Mouse (Mus musculus) forebrain, embryonic 11.5 days (tissue): ENCODE measurements around the gene Ace. TPM values are rescaled to one million over a fixed set of nuclear protein-coding genes. Genes with fewer than 3 reads are reported as not detected.

ENCODE experiments used
- ATAC-seq: fragments of 200-750 bp; cut with Nextera tagmentation; replicated peaks from 2 replicates; pipeline ENCODE4 v1.8.0; 2017; ENCODE audit warnings: moderate TSS enrichment; ENCODE audit not compliant: low FRiP score
- DNase-seq: peaks from one replicate; pipeline ENCODE4 v3.0.0-alpha.2; 2017; ENCODE audit warnings: low spot score
- H3K27ac ChIP-seq: fragments of 300-500 bp; sonication (generic); 2 replicates; pipeline ENCODE4 v1.5.1; 2014; ENCODE audit warnings: low read depth, low read length
- H3K27me3 ChIP-seq: fragments of 300-500 bp; sonication (generic); 2 replicates; pipeline ENCODE4 v1.6.1; 2014; ENCODE audit warnings: mild to moderate bottlenecking, low read length, mixed read lengths; ENCODE audit not compliant: control insufficient read depth, insufficient read depth
- H3K36me3 ChIP-seq: fragments of 300-500 bp; sonication (generic); 2 replicates; pipeline ENCODE4 v1.6.1; 2014; ENCODE audit warnings: mild to moderate bottlenecking, low read length, moderate library complexity, mixed read lengths; ENCODE audit not compliant: control insufficient read depth, insufficient read depth
- H3K4me1 ChIP-seq: fragments of 300-500 bp; sonication (generic); replicated peaks from 2 replicates; pipeline ENCODE4 v1.6.1; 2014; ENCODE audit warnings: low read length, mixed read lengths; ENCODE audit not compliant: control insufficient read depth, insufficient read depth
- H3K4me2 ChIP-seq: fragments of 300-500 bp; sonication (generic); 2 replicates; pipeline ENCODE4 v1.6.1; 2014; ENCODE audit warnings: low read depth, mild to moderate bottlenecking, low read length, moderate library complexity, mixed read lengths; ENCODE audit not compliant: severe bottlenecking
- H3K4me3 ChIP-seq: fragments of 300-500 bp; sonication (generic); 2 replicates; pipeline ENCODE4 v1.5.1; 2014; ENCODE audit warnings: low read depth, low read length
- H3K9ac ChIP-seq: fragments of 300-500 bp; sonication (generic); 2 replicates; pipeline ENCODE4 v1.6.1; 2014; ENCODE audit warnings: low read length
- H3K9me3 ChIP-seq: fragments of 300-500 bp; sonication (generic); 2 replicates; pipeline ENCODE4 v1.6.1; 2016; ENCODE audit warnings: low read length, mixed read lengths; ENCODE audit not compliant: control insufficient read depth
- WGBS: fragments of 180-500 bp; shearing (Covaris S2); extraction: QIAGEN DNeasy Blood & Tissue Kit; methylation state at CpG from one replicate; pipeline ENCODE4 v1.1.7; 2014; 5-methylcytosine and 5-hydroxymethylcytosine counted together
- polyA plus RNA-seq: library from polyadenylated mRNA; unstranded; fragments of >200 nt; fragmentation: Nextera tagmentation; extraction: Ambion mirVana; gene quantifications from 2 replicates; pipeline ENCODE4 v1.2.1, GENCODE M21; 2014

Gene Ace
- polyA plus RNA-seq, 1 experiment from 2014 or later: 0.90 TPM

- no peaks in the 10 kb centered on the region for H3K36me3 ChIP-seq
- H3K9me3 ChIP-seq: no peaks in the 10 kb centered on the region
- no peak overlapping the region for H3K4me3 ChIP-seq
- ATAC-seq (no peak), DNase-seq (no peak)
- H3K27me3 ChIP-seq: no peaks in the 10 kb centered on the region
- no peak overlapping the region for H3K27ac ChIP-seq
- no peaks in the 10 kb centered on the region for H3K4me1 ChIP-seq
- H3K4me2 ChIP-seq: no peak overlapping the region
- no peak overlapping the region for H3K9ac ChIP-seq
- WGBS: 55% methylated on average over 2 of the region's 2 CpGs
These were observed 22.5 kb downstream of the Ace start for GRCm38 (mm10) chr11:105990231-105990630.

- no peak within 1 kb of the TSS for H3K4me3 ChIP-seq
- ATAC-seq: no peak
- H3K36me3 ChIP-seq: no peaks in the 10 kb centered on the region
- 99% methylated on average over 3 of the region's 3 CpGs for WGBS
- DNase-seq: no peak
- H3K4me1 ChIP-seq: no peaks in the 10 kb centered on the region
- no peak within 1 kb of the TSS for H3K27ac ChIP-seq
- no peaks in the 10 kb centered on the region for H3K9me3 ChIP-seq
- no peak within 1 kb of the TSS for H3K4me2 ChIP-seq
- H3K9ac ChIP-seq: no peak within 1 kb of the TSS
- H3K27me3 ChIP-seq: no peaks in the 10 kb centered on the region
These were observed 26.6 kb downstream of the Ace start, which contains the start of gene Ace3 for GRCm38 (mm10) chr11:105994375-105994774. Gene Ace3, plus strand, starts transcription at chr11:105994675.

- no peak overlapping the region for H3K4me3 ChIP-seq
- no peaks in the 10 kb centered on the region for H3K36me3 ChIP-seq
- H3K27ac ChIP-seq: no peak overlapping the region
- H3K27me3 ChIP-seq: no peaks in the 10 kb centered on the region
- no peak overlapping the region for H3K4me2 ChIP-seq
- H3K9me3 ChIP-seq: no peaks in the 10 kb centered on the region
- DNase-seq (no peak), ATAC-seq (no peak)
- no peak overlapping the region for H3K9ac ChIP-seq
- H3K4me1 ChIP-seq: no peaks in the 10 kb centered on the region
- WGBS: 91% methylated on average over 6 of the region's 6 CpGs
These were observed 32.3 kb downstream of the Ace start for GRCm38 (mm10) chr11:106000062-106000461.

DNA sequence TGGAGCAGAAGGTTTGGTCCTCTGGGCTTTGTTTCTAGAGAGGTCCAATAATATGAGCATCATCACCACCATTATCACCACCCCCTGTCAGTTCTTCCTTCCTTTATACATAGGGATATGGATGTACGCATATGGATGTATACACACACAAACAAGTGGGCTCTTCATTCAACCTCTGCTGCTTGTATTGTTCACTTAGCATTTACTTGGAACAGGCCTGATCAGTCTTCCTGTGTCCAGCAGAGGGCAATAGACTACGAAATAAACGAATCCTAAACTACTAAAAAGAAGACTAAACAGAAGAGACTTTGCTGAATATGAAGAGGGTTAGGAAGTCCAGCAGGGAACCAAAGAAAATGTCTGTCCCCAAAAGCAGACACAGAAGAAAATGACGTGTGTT is 34.0 kb downstream of the Ace start:
- 52% methylated on average over 4 of the region's 4 CpGs for WGBS

GRCm38 (mm10) chr11:106004576-106004975 is 36.8 kb downstream of the Ace start:
- no peak for DNase-seq
- WGBS: 82% methylated on average over 1 of the region's 1 CpGs

More for the DNA sequence above, 34.0 kb downstream of the Ace start:
- no peak overlapping the region for H3K4me2 ChIP-seq
- ATAC-seq (no peak), DNase-seq (no peak)
- H3K4me3 ChIP-seq: no peak overlapping the region
- H3K36me3 ChIP-seq: no peaks in the 10 kb centered on the region
- no peak overlapping the region for H3K27ac ChIP-seq
- no peaks in the 10 kb centered on the region for H3K4me1 ChIP-seq
- no peaks in the 10 kb centered on the region for H3K27me3 ChIP-seq
- H3K9me3 ChIP-seq: no peaks in the 10 kb centered on the region
- H3K9ac ChIP-seq: no peak overlapping the region

DNA sequence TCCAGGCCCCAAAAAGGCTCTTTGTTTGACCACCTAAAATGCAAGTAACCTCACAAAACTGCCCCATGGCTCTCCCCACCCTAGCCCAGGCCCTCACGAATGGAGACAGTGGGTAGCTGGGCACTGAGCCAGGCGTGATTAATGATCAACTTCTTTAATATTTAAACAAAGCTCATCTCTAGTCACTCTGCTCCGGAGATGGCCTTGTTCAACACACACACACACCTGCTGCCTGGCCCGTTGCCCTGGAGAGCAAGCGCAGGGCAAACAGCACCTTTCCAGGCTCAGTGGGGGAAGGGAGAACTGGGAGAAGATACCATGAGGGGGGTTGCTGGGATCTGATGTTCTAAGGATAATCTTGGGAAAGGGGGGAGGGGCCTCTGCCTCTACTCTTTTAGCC is 38.2 kb downstream of the Ace start:
- Histone ChIP-seq H3K4me2 (no peak overlapping the region), H3K4me1 (0 out of 2 replicates have a peak, but pooled peaks cover 3% of the 10 kb centered on the region), H3K27ac (no peak overlapping the region), H3K4me3 (no peak overlapping the region), H3K9me3 (no peaks in the 10 kb centered on the region), H3K9ac (no peak overlapping the region), H3K27me3 (no peaks in the 10 kb centered on the region), H3K36me3 (no peaks in the 10 kb centered on the region)
- 57% methylated on average over 5 of the region's 5 CpGs for WGBS
- ATAC-seq (no peak), DNase-seq (no peak)

More at GRCm38 (mm10) chr11:106004576-106004975, 36.8 kb downstream of the Ace start:
- Histone ChIP-seq H3K27me3 (no peaks in the 10 kb centered on the region), H3K9me3 (no peaks in the 10 kb centered on the region), H3K4me3 (no peak overlapping the region), H3K27ac (no peak overlapping the region), H3K4me2 (no peak overlapping the region), H3K36me3 (no peaks in the 10 kb centered on the region), H3K9ac (no peak overlapping the region), H3K4me1 (0 out of 2 replicates have a peak, but pooled peaks cover 3% of the 10 kb centered on the region)
- no peak for ATAC-seq

DNA sequence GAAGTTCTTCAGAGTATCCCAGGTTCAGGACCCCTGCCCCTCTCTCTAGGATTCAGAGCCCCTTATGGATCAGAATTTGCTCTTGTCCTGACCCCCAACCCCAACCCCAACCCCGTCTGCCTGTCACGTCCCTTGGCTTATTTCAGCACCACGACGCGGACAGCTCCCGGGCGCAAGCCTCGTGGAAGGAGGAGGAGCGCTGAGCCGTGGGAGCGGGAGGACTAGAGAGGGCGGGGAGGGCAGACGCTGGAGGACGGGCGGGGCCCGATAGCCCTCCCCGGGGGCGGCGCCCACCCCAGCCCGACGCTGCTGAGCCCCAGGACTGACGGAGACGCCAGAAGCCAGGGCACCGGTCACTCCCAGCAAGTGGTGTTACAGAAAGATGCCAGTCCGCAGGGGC is 40.1 kb downstream of the Ace start, which contains the start of gene Kcnh6:
Gene Kcnh6, plus strand, starts transcription at position 304 of the 400 bp plus-strand sequence.
- H3K9me3 ChIP-seq: no peaks in the 10 kb centered on the region
- 0 out of 2 replicates have a peak, but pooled peaks cover 3% of the 10 kb centered on the region for H3K4me1 ChIP-seq
- WGBS: under 1% methylated on average over 25 of the region's 25 CpGs
- no peak within 1 kb of the TSS for H3K9ac ChIP-seq
- ATAC-seq (no peak), DNase-seq (peak; percentile 89)
- no peaks in the 10 kb centered on the region for H3K36me3 ChIP-seq
- H3K4me3 ChIP-seq: peak within 1 kb of the TSS; percentile 9; the same call in 1 of the 2 replicates
- no peak within 1 kb of the TSS for H3K27ac ChIP-seq
- peak within 1 kb of the TSS; percentile 35; the same call in 1 of the 2 replicates for H3K4me2 ChIP-seq
- no peaks in the 10 kb centered on the region for H3K27me3 ChIP-seq

DNA sequence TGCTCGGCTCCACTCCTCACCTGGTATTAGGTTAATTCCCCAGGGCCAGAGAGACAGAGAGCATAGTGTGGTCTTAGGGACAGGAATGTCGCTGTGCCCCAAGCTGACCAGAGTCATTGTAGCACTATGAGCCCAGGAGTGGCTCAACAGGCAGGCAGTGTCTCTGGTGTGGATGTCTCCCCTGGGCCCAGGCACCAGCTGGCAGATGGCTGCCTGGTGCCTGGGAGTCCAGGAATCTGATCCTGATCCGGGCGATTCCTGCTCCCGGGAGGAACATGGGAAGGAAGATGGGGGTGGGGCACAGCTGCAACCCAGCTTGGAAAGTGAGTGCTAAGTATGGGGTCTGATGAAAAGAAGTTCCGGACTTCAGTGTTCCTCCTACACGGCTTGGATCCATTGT is 45.0 kb downstream of the Ace start:
- no peak overlapping the region for H3K27ac ChIP-seq
- no peaks in the 10 kb centered on the region for H3K36me3 ChIP-seq
- no peak overlapping the region for H3K9ac ChIP-seq
- H3K27me3 ChIP-seq: no peaks in the 10 kb centered on the region
- no peak for ATAC-seq
- H3K9me3 ChIP-seq: no peaks in the 10 kb centered on the region
- H3K4me1 ChIP-seq: 0 out of 2 replicates have a peak, but pooled peaks cover 3% of the 10 kb centered on the region
- DNase-seq: no peak
- WGBS: 59% methylated on average over 7 of the region's 7 CpGs
- no peak overlapping the region for H3K4me2 ChIP-seq
- H3K4me3 ChIP-seq: no peak overlapping the region

- WGBS: 73% methylated on average over 11 of the region's 11 CpGs
- Histone ChIP-seq H3K4me3 (no peak overlapping the region), H3K9me3 (no peaks in the 10 kb centered on the region), H3K27ac (no peak overlapping the region), H3K36me3 (no peaks in the 10 kb centered on the region), H3K4me1 (no peaks in the 10 kb centered on the region), H3K27me3 (no peaks in the 10 kb centered on the region), H3K9ac (no peak overlapping the region), H3K4me2 (no peak overlapping the region)
- ATAC-seq (no peak), DNase-seq (no peak)
These were observed 45.9 kb downstream of the Ace start for GRCm38 (mm10) chr11:106013556-106014225.
